Mouse (Mus musculus) brain, embryonic 14.5 days (tissue): ENCODE measurements around the gene Dad1.

Source experiments
- CTCF ChIP-seq: fragments of 200-500 bp; IDR thresholded peaks from 2 replicates; pipeline ENCODE4 v1.5.1; 2012; ENCODE audit warnings: inconsistent platforms, mild to moderate bottlenecking, moderate library complexity, borderline replicate concordance; ENCODE audit not compliant: insufficient read depth, insufficient read length; ENCODE audit errors: extremely low read depth
- POLR2A ChIP-seq: fragments of 200-500 bp; IDR thresholded peaks from 2 replicates; pipeline ENCODE4 v1.6.1; 2012; ENCODE audit warnings: mild to moderate bottlenecking, inconsistent platforms, borderline replicate concordance; ENCODE audit not compliant: poor library complexity, insufficient read depth, insufficient read length, severe bottlenecking; ENCODE audit errors: extremely low read depth

GRCm38 (mm10) chr14:54221641-54222040 lies 32.3 kb downstream of the Dad1 start:
- TF ChIP-seq POLR2A (no peak), CTCF (no peak)
